Mouse (Mus musculus): ENCODE measurements at regions not wholly inside any gene's neighbourhood (a gene's known extent, or its start where the extent isn't known, plus 50 kb on each side); places are given as distances from the start of the nearest gene placed in this dataset.

GRCm38 (mm10) chr1:94413043-94413442, 360.7 kb upstream of the Pdcd1 start:
- Histone ChIP-seq H3K27ac (ENCODE audit: low read depth) (no peak overlapping the region), H3K27me3 (ENCODE audit: insufficient read depth, low read length) (no peaks in the 10 kb centered on the region), H3K4me3 (ENCODE audit: low read depth, low read length) (no peak overlapping the region), H3K9me3 (ENCODE audit: low read length) (no peaks in the 10 kb centered on the region), H3K4me1 (ENCODE audit: insufficient read depth) (no peaks in the 10 kb centered on the region), H3K36me3 (replicated peaks; ENCODE audit: insufficient read depth, low read length) (no peaks in the 10 kb centered on the region), H3K4me2 (ENCODE audit: low read depth, low read length) (no peak overlapping the region), H3K9ac (replicated peaks) (no peak overlapping the region)
- 86% methylated on average over 9 of the region's 9 CpGs for WGBS (ENCODE audit: insufficient replicate concordance)
- TF ChIP-seq EP300 (IDR thresholded peaks at IDR 0.05; ENCODE audit: low read depth) (no peak), CTCF (IDR thresholded peaks at IDR 0.05; ENCODE audit: low read depth) (no peak)
- ATAC-seq, result no peak
- no peak for DNase-seq

GRCm38 (mm10) chr1:94366606-94367005, 314.3 kb upstream of the Pdcd1 start:
- H3K27me3 ChIP-seq (ENCODE audit: insufficient read depth, low read length), result no peaks in the 10 kb centered on the region
- no peak overlapping the region for H3K4me2 ChIP-seq (ENCODE audit: low read depth, low read length)
- H3K9ac ChIP-seq (replicated peaks), result no peak overlapping the region
- H3K36me3 ChIP-seq (replicated peaks; ENCODE audit: insufficient read depth, low read length), result no peaks in the 10 kb centered on the region
- 67% methylated on average over 1 of the region's 1 CpGs for WGBS (ENCODE audit: insufficient replicate concordance)
- no peak for TF ChIP-seq EP300 (IDR thresholded peaks at IDR 0.05; ENCODE audit: low read depth)
- TF ChIP-seq CTCF (IDR thresholded peaks at IDR 0.05; ENCODE audit: low read depth), result no peak
- ATAC-seq (no peak), DNase-seq (no peak)
- H3K4me1 ChIP-seq (ENCODE audit: insufficient read depth), result no peaks in the 10 kb centered on the region
- H3K27ac ChIP-seq (ENCODE audit: low read depth), result no peak overlapping the region
- H3K4me3 ChIP-seq (ENCODE audit: low read depth, low read length), result no peak overlapping the region
- no peaks in the 10 kb centered on the region for H3K9me3 ChIP-seq (ENCODE audit: low read length)

GRCm38 (mm10) chr1:94356996-94357395, 304.6 kb upstream of the Pdcd1 start:
- 55% methylated on average over 1 of the region's 1 CpGs for WGBS (ENCODE audit: insufficient replicate concordance)
- H3K4me2 ChIP-seq (ENCODE audit: low read depth, low read length), result no peak overlapping the region
- no peak for ATAC-seq
- H3K27me3 ChIP-seq (ENCODE audit: insufficient read depth, low read length), result no peaks in the 10 kb centered on the region
- H3K4me1 ChIP-seq (ENCODE audit: insufficient read depth), result no peaks in the 10 kb centered on the region
- H3K9ac ChIP-seq (replicated peaks), result no peak overlapping the region
- H3K9me3 ChIP-seq (ENCODE audit: low read length), result no peaks in the 10 kb centered on the region
- H3K27ac ChIP-seq (ENCODE audit: low read depth), result no peak overlapping the region
- TF ChIP-seq EP300 (IDR thresholded peaks at IDR 0.05; ENCODE audit: low read depth) (no peak), CTCF (IDR thresholded peaks at IDR 0.05; ENCODE audit: low read depth) (no peak)
- no peaks in the 10 kb centered on the region for H3K36me3 ChIP-seq (replicated peaks; ENCODE audit: insufficient read depth, low read length)
- DNase-seq, result no peak
- no peak overlapping the region for H3K4me3 ChIP-seq (ENCODE audit: low read depth, low read length)

DNA sequence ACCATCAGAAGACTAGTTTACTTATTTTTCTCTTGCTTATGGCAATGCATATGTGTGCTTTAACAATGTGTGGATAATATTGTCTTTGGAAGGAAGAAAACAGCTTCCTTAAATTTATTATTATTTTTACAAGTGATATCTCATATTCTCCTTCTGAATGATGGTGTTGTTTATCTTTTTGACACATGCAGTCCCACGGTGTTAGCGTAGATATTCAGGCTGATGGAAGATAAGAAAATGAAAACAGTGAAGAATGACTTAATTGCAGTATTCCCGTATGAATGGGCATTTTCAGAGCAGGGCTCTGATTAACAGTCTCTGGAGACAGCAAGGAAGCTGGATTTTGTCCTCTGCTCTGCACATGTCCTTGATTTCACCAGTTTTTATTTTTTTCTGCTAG, 303.5 kb upstream of the Pdcd1 start:
- H3K9me3 ChIP-seq (ENCODE audit: low read length), result no peaks in the 10 kb centered on the region
- TF ChIP-seq CTCF (IDR thresholded peaks at IDR 0.05; ENCODE audit: low read depth) (no peak), EP300 (IDR thresholded peaks at IDR 0.05; ENCODE audit: low read depth) (no peak)
- no peak for DNase-seq
- no peak overlapping the region for H3K27ac ChIP-seq (ENCODE audit: low read depth)
- ATAC-seq, result no peak
- H3K9ac ChIP-seq (replicated peaks), result no peak overlapping the region
- H3K4me2 ChIP-seq (ENCODE audit: low read depth, low read length), result no peak overlapping the region
- no peak overlapping the region for H3K4me3 ChIP-seq (ENCODE audit: low read depth, low read length)
- no peaks in the 10 kb centered on the region for H3K36me3 ChIP-seq (replicated peaks; ENCODE audit: insufficient read depth, low read length)
- WGBS (ENCODE audit: insufficient replicate concordance), result 57% methylated on average over 3 of the region's 3 CpGs
- H3K27me3 ChIP-seq (ENCODE audit: insufficient read depth, low read length), result no peaks in the 10 kb centered on the region
- H3K4me1 ChIP-seq (ENCODE audit: insufficient read depth), result no peaks in the 10 kb centered on the region

DNA sequence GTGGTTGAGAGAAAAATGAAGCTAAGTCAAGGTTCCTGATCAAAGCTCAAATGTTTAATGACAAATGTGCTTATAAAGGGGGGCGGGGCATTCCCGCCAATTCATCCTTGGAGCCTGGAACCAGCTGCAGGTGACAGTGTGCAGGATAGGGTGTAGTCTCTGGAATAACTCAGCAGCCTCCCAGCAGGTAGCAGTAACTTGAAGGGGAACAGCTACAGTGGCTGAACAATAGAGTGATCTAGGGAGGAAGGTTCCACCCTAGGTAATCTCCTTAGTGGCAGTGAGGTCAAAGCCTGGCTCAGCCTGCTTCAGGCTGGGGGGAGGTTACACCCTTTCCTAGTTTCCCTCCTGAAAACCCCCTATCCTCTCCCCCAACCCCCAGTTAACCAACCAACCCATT, 290.2 kb upstream of the Pdcd1 start:
- Histone ChIP-seq H3K9me3 (ENCODE audit: low read length) (no peaks in the 10 kb centered on the region), H3K36me3 (replicated peaks; ENCODE audit: insufficient read depth, low read length) (no peaks in the 10 kb centered on the region), H3K4me2 (ENCODE audit: low read depth, low read length) (no peak overlapping the region), H3K27ac (ENCODE audit: low read depth) (no peak overlapping the region), H3K9ac (replicated peaks) (no peak overlapping the region), H3K27me3 (ENCODE audit: insufficient read depth, low read length) (no peaks in the 10 kb centered on the region), H3K4me1 (ENCODE audit: insufficient read depth) (no peaks in the 10 kb centered on the region), H3K4me3 (ENCODE audit: low read depth, low read length) (no peak overlapping the region)
- 89% methylated on average over 2 of the region's 2 CpGs for WGBS (ENCODE audit: insufficient replicate concordance)
- DNase-seq, result no peak
- no peak for ATAC-seq
- no peak for TF ChIP-seq EP300 (IDR thresholded peaks at IDR 0.05; ENCODE audit: low read depth)

DNA sequence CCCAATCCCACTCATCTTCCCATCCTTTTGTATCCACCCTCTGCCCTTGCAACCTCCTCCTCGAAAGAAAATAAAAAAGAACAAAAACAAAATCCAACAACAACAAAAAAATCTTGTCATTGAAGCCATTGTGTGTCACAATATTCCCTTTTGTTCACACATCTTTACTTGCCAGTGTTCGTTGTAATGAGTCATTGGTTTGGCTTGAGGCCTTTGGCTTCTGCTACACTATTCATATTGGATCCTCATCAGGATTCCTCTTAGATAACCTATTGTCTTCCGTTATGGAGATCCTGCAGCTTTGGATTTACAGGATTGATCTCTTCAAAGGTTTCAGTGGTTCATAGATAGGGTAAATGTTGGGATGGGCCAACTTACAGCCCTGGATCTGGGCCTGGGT, 288.9 kb upstream of the Pdcd1 start:
- Histone ChIP-seq H3K9me3 (ENCODE audit: low read length) (no peaks in the 10 kb centered on the region), H3K4me1 (ENCODE audit: insufficient read depth) (no peaks in the 10 kb centered on the region), H3K27ac (ENCODE audit: low read depth) (no peak overlapping the region), H3K9ac (replicated peaks) (no peak overlapping the region), H3K4me3 (ENCODE audit: low read depth, low read length) (no peak overlapping the region), H3K27me3 (ENCODE audit: insufficient read depth, low read length) (no peaks in the 10 kb centered on the region), H3K4me2 (ENCODE audit: low read depth, low read length) (no peak overlapping the region), H3K36me3 (replicated peaks; ENCODE audit: insufficient read depth, low read length) (no peaks in the 10 kb centered on the region)
- no peak for TF ChIP-seq CTCF (IDR thresholded peaks at IDR 0.05; ENCODE audit: low read depth)
- no peak for TF ChIP-seq EP300 (IDR thresholded peaks at IDR 0.05; ENCODE audit: low read depth)
- 72% methylated on average over 3 of the region's 3 CpGs for WGBS (ENCODE audit: insufficient replicate concordance)
- DNase-seq (no peak), ATAC-seq (no peak)

- ATAC-seq, result no peak
- Histone ChIP-seq H3K27me3 (ENCODE audit: insufficient read depth, low read length) (no peaks in the 10 kb centered on the region), H3K36me3 (replicated peaks; ENCODE audit: insufficient read depth, low read length) (no peaks in the 10 kb centered on the region), H3K27ac (ENCODE audit: low read depth) (no peak overlapping the region), H3K4me3 (ENCODE audit: low read depth, low read length) (no peak overlapping the region), H3K9me3 (ENCODE audit: low read length) (no peaks in the 10 kb centered on the region), H3K9ac (replicated peaks) (no peak overlapping the region), H3K4me1 (ENCODE audit: insufficient read depth) (no peaks in the 10 kb centered on the region), H3K4me2 (ENCODE audit: low read depth, low read length) (no peak overlapping the region)
- DNase-seq, result no peak
- no peak for TF ChIP-seq EP300 (IDR thresholded peaks at IDR 0.05; ENCODE audit: low read depth)
- TF ChIP-seq CTCF (IDR thresholded peaks at IDR 0.05; ENCODE audit: low read depth), result no peak
Observed at GRCm38 (mm10) chr1:94318029-94318428, 265.7 kb upstream of the Pdcd1 start.
